Mouse (Mus musculus): ENCODE results near the gene Dgcr2. TPM values are rescaled to one million over a fixed set of nuclear protein-coding genes. Genes with fewer than 3 reads are reported as not detected.
A peak's percentile ranks its signal among the peaks of the same experiment; 100 is the strongest.

Dgcr2 gene
- total and polyA plus RNA-seq, 2 experiments: 31.6 to 82.2 TPM

DNA sequence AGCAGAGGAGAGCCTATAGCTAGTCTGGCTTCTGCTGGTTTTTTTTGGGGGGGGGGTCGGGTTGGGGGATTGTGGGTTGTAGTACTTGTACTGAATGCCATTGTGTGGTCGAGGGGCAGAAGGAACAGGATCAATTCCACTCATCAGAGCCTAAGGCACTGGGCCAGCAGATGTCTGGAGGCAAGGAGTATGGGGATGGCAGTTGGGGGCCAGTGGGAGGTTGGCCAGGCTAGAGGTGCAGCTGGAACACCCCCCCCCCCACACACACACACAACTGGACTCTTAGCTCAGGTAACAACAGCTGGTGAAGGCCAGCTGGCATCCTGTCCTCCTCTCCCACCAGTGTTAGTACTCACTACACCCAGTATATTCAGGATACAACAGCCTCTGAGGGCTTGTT lies 30.8 kb upstream of the Dgcr2 start:
- Histone ChIP-seq H3K27me3 (ENCODE audit: control insufficient read depth, insufficient read depth, low read length) (no peaks in the 10 kb centered on the region), H3K36me3 (ENCODE audit: control insufficient read depth, insufficient read depth, low read length) (peaks cover 2% of the 10 kb centered on the region; the same call in 1 of the 2 replicates), H3K79me2 (ENCODE audit: control insufficient read depth, insufficient read depth, low read length) (peaks cover 5% of the 10 kb centered on the region; the same call in 1 of the 2 replicates), H3K4me1 (ENCODE audit: control insufficient read depth, insufficient read depth, low read length) (peaks cover 13% of the 10 kb centered on the region), H3K9ac (ENCODE audit: low read depth, low read length) (no peak overlapping the region), H3K4me3 (ENCODE audit: insufficient read depth, low read depth, low read length) (no peak overlapping the region), H3K27ac (replicated peaks; ENCODE audit: insufficient read depth, low read depth, low read length) (no peak overlapping the region)
- TF ChIP-seq CTCF (IDR thresholded peaks at IDR 0.05; ENCODE audit: low read depth, low read length) (no peak), POLR2A (IDR thresholded peaks at IDR 0.05; ENCODE audit: extremely low read depth, insufficient read depth, low read length) (no peak)
- DNase-seq (ENCODE audit: extremely low read depth, low read depth, low spot score): no peak
- 26% methylated on average over 2 of the region's 2 CpGs for WGBS

DNA sequence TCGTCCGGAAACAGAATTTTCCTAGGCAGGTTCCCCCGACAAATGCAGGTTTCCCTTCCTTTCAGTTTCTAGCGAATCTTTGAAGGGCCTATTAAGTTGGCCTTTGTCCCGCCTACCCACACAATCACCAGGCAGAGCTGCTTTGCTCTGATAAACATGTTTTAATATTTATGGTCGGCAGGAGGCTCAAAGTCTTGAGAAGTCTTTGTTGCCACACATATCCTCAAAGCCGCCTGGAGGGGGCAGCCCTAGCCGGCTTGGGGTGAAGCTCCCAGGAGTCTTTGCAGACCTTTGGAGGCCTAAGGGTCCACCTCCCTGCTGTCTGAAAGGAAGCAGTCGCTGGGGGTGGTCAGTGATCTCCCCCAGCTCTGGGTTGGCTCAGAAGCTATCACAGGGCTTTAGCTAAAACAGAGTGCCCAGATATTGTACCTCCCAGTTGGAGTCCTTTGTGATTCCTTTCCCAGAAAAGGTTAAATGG lies 30.3 kb upstream of the Dgcr2 start:
- no peaks in the 10 kb centered on the region for H3K27me3 ChIP-seq (ENCODE audit: control insufficient read depth, insufficient read depth, low read length)
- peaks cover 13% of the 10 kb centered on the region for H3K4me1 ChIP-seq (ENCODE audit: control insufficient read depth, insufficient read depth, low read length)
- H3K4me3 ChIP-seq (ENCODE audit: insufficient read depth, low read depth, low read length): peak overlapping the region; percentile 88
- no peak for TF ChIP-seq POLR2A (IDR thresholded peaks at IDR 0.05; ENCODE audit: extremely low read depth, insufficient read depth, low read length)
- peak; percentile 56 for TF ChIP-seq CTCF (IDR thresholded peaks at IDR 0.05; ENCODE audit: low read depth, low read length)
- under 1% methylated on average over 9 of the region's 9 CpGs for WGBS
- H3K36me3 ChIP-seq (ENCODE audit: control insufficient read depth, insufficient read depth, low read length): peaks cover 2% of the 10 kb centered on the region; the same call in 1 of the 2 replicates
- H3K27ac ChIP-seq (replicated peaks; ENCODE audit: insufficient read depth, low read depth, low read length): peak overlapping the region; percentile 90
- peaks cover 5% of the 10 kb centered on the region; the same call in 1 of the 2 replicates for H3K79me2 ChIP-seq (ENCODE audit: control insufficient read depth, insufficient read depth, low read length)
- peak overlapping the region; percentile 91 for H3K9ac ChIP-seq (ENCODE audit: low read depth, low read length)
- peak; percentile 54 for DNase-seq (ENCODE audit: extremely low read depth, low read depth, low spot score)

DNA sequence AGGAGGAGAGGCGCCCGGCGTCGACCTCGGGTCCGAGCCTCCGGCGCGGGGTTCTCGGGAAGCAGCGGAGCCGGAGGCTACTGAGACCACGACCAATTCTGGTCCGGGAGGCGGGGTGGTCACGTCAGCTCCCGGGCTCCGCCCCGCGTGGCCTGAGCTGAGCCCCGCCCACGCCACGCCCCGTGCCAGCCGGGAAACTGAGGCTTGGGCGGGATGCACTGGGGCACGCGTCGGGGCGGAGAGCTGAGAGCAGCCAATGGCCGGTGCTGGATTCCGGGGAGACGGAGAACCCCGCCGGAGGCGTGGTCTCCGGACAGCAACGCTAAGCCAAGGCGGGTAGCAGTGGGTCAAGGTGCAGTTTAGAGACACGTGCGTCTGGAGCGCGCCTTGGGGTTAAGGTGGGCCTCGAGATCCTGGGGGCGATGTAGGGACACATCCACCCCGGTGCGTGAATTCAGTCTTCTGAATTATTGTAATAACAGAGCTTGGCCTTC lies 29.8 kb upstream of the Dgcr2 start, which contains the start of gene Slc25a1:
Gene Slc25a1, minus strand, starts transcription at position 133 of the 494 bp plus-strand sequence.
- peaks cover 13% of the 10 kb centered on the region for H3K4me1 ChIP-seq (ENCODE audit: control insufficient read depth, insufficient read depth, low read length)
- peak within 1 kb of the TSS; percentile 91 for H3K9ac ChIP-seq (ENCODE audit: low read depth, low read length)
- H3K27me3 ChIP-seq (ENCODE audit: control insufficient read depth, insufficient read depth, low read length): no peaks in the 10 kb centered on the region
- WGBS: under 1% methylated on average over 47 of the region's 47 CpGs
- peak within 1 kb of the TSS; percentile 88 for H3K4me3 ChIP-seq (ENCODE audit: insufficient read depth, low read depth, low read length)
- peak; percentile 87 for DNase-seq (ENCODE audit: extremely low read depth, low read depth, low spot score)
- H3K36me3 ChIP-seq (ENCODE audit: control insufficient read depth, insufficient read depth, low read length): peaks cover 2% of the 10 kb centered on the region; the same call in 1 of the 2 replicates
- no peak for TF ChIP-seq CTCF (IDR thresholded peaks at IDR 0.05; ENCODE audit: low read depth, low read length)
- peak; percentile 90 for TF ChIP-seq POLR2A (IDR thresholded peaks at IDR 0.05; ENCODE audit: extremely low read depth, insufficient read depth, low read length)
- H3K79me2 ChIP-seq (ENCODE audit: control insufficient read depth, insufficient read depth, low read length): peaks cover 5% of the 10 kb centered on the region; the same call in 1 of the 2 replicates
- peak within 1 kb of the TSS; percentile 90 for H3K27ac ChIP-seq (replicated peaks; ENCODE audit: insufficient read depth, low read depth, low read length)

DNA sequence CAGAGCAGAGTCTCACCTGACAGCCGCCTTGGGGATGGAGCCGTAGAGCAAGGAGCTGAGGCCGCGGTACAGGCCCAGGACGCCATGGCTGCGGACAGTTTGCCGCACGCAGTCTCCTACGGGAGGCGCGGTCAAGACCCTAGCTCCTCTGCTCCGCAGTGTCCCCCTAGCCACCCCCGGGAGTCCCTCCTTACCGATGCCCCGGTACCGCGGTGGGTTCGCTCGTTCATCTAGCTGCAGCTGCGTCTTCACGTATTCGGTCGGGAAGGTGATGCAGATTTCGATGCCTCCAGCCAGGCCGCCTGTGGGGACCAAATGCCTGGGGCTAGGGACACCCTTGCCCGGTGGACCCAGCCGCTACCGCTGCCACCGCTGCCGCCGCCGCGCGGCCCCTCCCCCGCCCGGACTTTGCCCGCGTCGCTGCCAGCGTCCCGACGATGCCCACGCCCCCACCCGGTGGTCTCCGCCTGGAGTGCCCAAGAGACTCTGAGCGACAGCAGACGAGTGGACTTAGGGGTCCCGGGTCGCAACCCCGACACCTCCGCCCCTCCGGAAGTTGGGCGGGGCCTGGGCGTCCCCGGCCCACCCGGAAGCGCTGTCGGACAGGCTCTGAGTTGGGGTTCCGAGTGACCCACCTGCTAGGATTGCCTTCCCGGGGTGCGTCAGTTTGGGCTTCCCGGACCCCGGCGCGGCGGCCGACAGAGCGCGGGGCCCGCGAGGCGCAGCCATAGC lies 29.2 kb upstream of the Dgcr2 start:
- WGBS: 1% methylated on average over 72 of the region's 72 CpGs
- Histone ChIP-seq H3K4me1 (ENCODE audit: control insufficient read depth, insufficient read depth, low read length) (peaks cover 15% of the 10 kb centered on the region), H3K4me3 (ENCODE audit: insufficient read depth, low read depth, low read length) (peak overlapping the region; percentile 88), H3K36me3 (ENCODE audit: control insufficient read depth, insufficient read depth, low read length) (peaks cover 2% of the 10 kb centered on the region; the same call in 1 of the 2 replicates), H3K27ac (replicated peaks; ENCODE audit: insufficient read depth, low read depth, low read length) (peak overlapping the region; percentile 90), H3K79me2 (ENCODE audit: control insufficient read depth, insufficient read depth, low read length) (peaks cover 5% of the 10 kb centered on the region; the same call in 1 of the 2 replicates), H3K27me3 (ENCODE audit: control insufficient read depth, insufficient read depth, low read length) (no peaks in the 10 kb centered on the region), H3K9ac (ENCODE audit: low read depth, low read length) (peak overlapping the region; percentile 91)
- peak; percentile 42 for DNase-seq (ENCODE audit: extremely low read depth, low read depth, low spot score)
- no peak for TF ChIP-seq POLR2A (IDR thresholded peaks at IDR 0.05; ENCODE audit: extremely low read depth, insufficient read depth, low read length)
- no peak for TF ChIP-seq CTCF (IDR thresholded peaks at IDR 0.05; ENCODE audit: low read depth, low read length)

GRCm38 (mm10) chr16:17922163-17922538 lies 23.8 kb upstream of the Dgcr2 start:
- H3K79me2 ChIP-seq (ENCODE audit: control insufficient read depth, insufficient read depth, low read length): peaks cover 2% of the 10 kb centered on the region; the same call in 1 of the 2 replicates
- H3K9ac ChIP-seq (ENCODE audit: low read depth, low read length): peak overlapping the region; percentile 59
- H3K36me3 ChIP-seq (ENCODE audit: control insufficient read depth, insufficient read depth, low read length): peaks cover 2% of the 10 kb centered on the region; the same call in 1 of the 2 replicates
- no peaks in the 10 kb centered on the region for H3K27me3 ChIP-seq (ENCODE audit: control insufficient read depth, insufficient read depth, low read length)
- WGBS: 0% methylated on average over 14 of the region's 14 CpGs
- DNase-seq (ENCODE audit: extremely low read depth, low read depth, low spot score): no peak
- H3K4me1 ChIP-seq (ENCODE audit: control insufficient read depth, insufficient read depth, low read length): peaks cover 19% of the 10 kb centered on the region
- peak overlapping the region; percentile 38 for H3K27ac ChIP-seq (replicated peaks; ENCODE audit: insufficient read depth, low read depth, low read length)
- H3K4me3 ChIP-seq (ENCODE audit: insufficient read depth, low read depth, low read length): peak overlapping the region; percentile 63
- TF ChIP-seq CTCF (IDR thresholded peaks at IDR 0.05; ENCODE audit: low read depth, low read length) (no peak), POLR2A (IDR thresholded peaks at IDR 0.05; ENCODE audit: extremely low read depth, insufficient read depth, low read length) (no peak)
